Mouse (Mus musculus): Measurements from ENCODE around the gene Baiap2. TPM values are rescaled to one million over a fixed set of nuclear protein-coding genes. Genes with fewer than 3 reads are reported as not detected.

Baiap2 gene
- polyA plus RNA-seq, 1 experiment from 2014 or later, result 11.2 TPM

DNA sequence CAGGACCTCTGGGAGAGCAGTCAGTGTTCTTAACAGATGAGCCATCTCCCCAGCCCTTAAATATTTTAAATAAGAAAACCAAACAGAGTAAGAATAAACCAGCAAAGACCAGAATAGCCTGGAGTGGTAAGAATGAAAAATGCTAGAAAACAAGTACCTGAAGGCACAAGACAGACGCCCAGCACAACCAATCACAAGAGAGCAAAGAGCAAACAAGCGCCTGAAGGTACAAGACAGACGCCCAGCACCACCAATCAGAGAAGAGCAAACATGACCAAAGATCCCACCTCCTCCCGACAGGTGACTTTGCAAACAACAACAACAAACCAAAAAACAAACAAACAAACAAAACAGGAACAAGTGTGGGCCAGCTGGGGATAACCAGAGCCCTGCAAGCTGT lies 111.3 kb downstream of the Baiap2 start:
- H3K36me3 ChIP-seq (replicated peaks), result no peaks in the 10 kb centered on the region
- WGBS, result 84% methylated on average over 4 of the region's 4 CpGs
- no peak overlapping the region for H3K4me3 ChIP-seq (replicated peaks)
- H3K27me3 ChIP-seq, result peaks cover 6% of the 10 kb centered on the region
- H3K9me3 ChIP-seq, result no peaks in the 10 kb centered on the region
- H3K4me1 ChIP-seq, result peaks cover 12% of the 10 kb centered on the region
- H3K4me2 ChIP-seq, result no peak overlapping the region
- no peak overlapping the region for H3K9ac ChIP-seq
- H3K27ac ChIP-seq, result no peak overlapping the region
- ATAC-seq (ENCODE audit: low FRiP score), result no peak

DNA sequence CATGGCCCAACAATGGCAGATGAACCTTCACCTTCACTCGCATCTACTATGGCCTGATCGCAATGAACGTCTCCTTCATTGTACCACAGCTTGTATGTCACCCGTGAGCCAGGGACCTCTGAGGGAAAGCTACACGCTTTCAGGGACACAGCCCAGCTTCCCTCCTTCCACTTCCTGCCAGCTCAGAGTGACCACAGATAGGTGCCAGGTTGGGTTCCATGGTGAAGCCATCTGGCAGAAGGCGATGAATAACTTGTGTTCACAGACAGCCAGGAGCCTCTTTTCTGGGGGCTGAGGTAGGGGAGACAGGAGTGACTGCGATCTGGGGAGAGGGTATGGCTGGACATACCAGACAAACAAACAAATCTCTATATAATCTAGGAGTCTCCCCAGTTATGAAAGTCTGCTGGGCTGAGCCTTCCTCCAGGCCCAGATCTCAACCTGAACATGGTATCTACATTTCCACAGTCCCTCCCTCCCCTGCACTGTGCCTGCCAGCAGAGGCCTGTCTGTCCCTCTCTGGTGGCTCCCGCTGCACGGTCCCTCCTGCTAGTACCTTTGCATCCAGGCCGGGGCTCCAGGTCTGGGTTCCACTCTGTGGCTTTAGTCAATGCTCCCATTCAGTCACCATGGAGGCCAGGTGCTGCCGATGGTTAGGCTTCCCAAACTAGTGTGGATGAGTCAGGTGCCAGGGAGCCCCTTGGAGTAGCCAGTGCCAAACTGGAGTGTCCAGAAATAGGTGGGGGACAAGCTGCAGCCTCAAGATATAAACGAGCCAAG lies 113.6 kb downstream of the Baiap2 start:
- Histone ChIP-seq H3K27me3 (no peaks in the 10 kb centered on the region), H3K4me1 (peaks cover 7% of the 10 kb centered on the region), H3K4me3 (replicated peaks) (no peak overlapping the region), H3K27ac (no peak overlapping the region), H3K9me3 (no peaks in the 10 kb centered on the region), H3K9ac (no peak overlapping the region), H3K4me2 (no peak overlapping the region), H3K36me3 (replicated peaks) (no peaks in the 10 kb centered on the region)
- ATAC-seq (ENCODE audit: low FRiP score), result no peak
- WGBS, result 84% methylated on average over 12 of the region's 12 CpGs

MicroRNAs encoded within 50 kb of the gene (microRNA counts, 519-probe panel; counts per million panel counts)
- microRNA mmu-miR-338-3p, result 1,624 counts per million, percentile 7 among the panel's probes with 10 or more counts
- microRNA mmu-miR-338-5p, result not detected

Small RNAs within 50 kb of the gene (microRNA-seq; reads per million reads assigned to microRNA genes)
- gene Mir3065 (not detected), gene Mir338 (not detected)

Other genes with a start within 250 kb of the Baiap2 start
- gene Chmp6, start 29.3 kb upstream of the Baiap2 start, polyA plus RNA-seq (2016; fragmentation: Nextera tagmentation; extraction: Ambion mirVana), result 100 TPM in 2 replicates
- gene Aatk, start 104.4 kb downstream of the Baiap2 start, polyA plus RNA-seq (2016; fragmentation: Nextera tagmentation; extraction: Ambion mirVana), result 6.1 and 7.6 TPM in 2 replicates
- gene Cep131, start 144.1 kb downstream of the Baiap2 start, polyA plus RNA-seq (2016; fragmentation: Nextera tagmentation; extraction: Ambion mirVana), result 48.2 and 51.0 TPM in 2 replicates
- gene Tepsin, start 156.0 kb downstream of the Baiap2 start, polyA plus RNA-seq (2016; fragmentation: Nextera tagmentation; extraction: Ambion mirVana), result 17.3 and 20.9 TPM in 2 replicates
- 52.5 and 62.0 TPM in 2 replicates for gene Ndufaf8, start 156.2 kb downstream of the Baiap2 start, polyA plus RNA-seq (2016; fragmentation: Nextera tagmentation; extraction: Ambion mirVana)
- gene Slc38a10, start 208.6 kb downstream of the Baiap2 start, polyA plus RNA-seq (2016; fragmentation: Nextera tagmentation; extraction: Ambion mirVana), result 88.6 and 91.3 TPM in 2 replicates

All from forebrain, embryonic 12.5 days (tissue).